Mouse (Mus musculus): Measurements from ENCODE around the gene Numb.
A peak's percentile ranks its signal among the peaks of the same experiment; 100 is the strongest.
"Not testable (repeated sequence)": the region's sequence is repeated elsewhere in the genome, so short reads cannot be mapped to it uniquely, and the experiment has no call there.

The Numb gene

GRCm38 (mm10) chr12:83921535-83922381, at the start of gene Numb:
TSS of gene Numb (minus strand) at chr12:83921934.
- peak; percentile 99 for DNase-seq (ENCODE audit: low spot score)

GRCm38 (mm10) chr12:83965235-83965634, 43.5 kb upstream of the Numb start:
- DNase-seq (ENCODE audit: low spot score), result no peak

GRCm38 (mm10) chr12:83958278-83958677, 36.5 kb upstream of the Numb start:
- no peak for DNase-seq (ENCODE audit: low spot score)

- no peak for DNase-seq (ENCODE audit: low spot score)
Measured at GRCm38 (mm10) chr12:83951711-83952575, 30.2 kb upstream of the Numb start.

- no peak for DNase-seq (ENCODE audit: low spot score)
Measured at GRCm38 (mm10) chr12:83950840-83951701, 29.3 kb upstream of the Numb start.

GRCm38 (mm10) chr12:83950493-83950839, 28.7 kb upstream of the Numb start, which contains the start of gene Riox1:
TSS of gene Riox1 (plus strand) at chr12:83950608.
- DNase-seq (ENCODE audit: low spot score), result peak; percentile 88

- DNase-seq (ENCODE audit: low spot score), result no peak
Measured at GRCm38 (mm10) chr12:83949776-83950492, 28.2 kb upstream of the Numb start.

- DNase-seq (ENCODE audit: low spot score), result no peak
Measured at GRCm38 (mm10) chr12:83949043-83949442, 27.3 kb upstream of the Numb start.

GRCm38 (mm10) chr12:83947260-83947811, 25.6 kb upstream of the Numb start:
- peak; percentile 81 for DNase-seq (ENCODE audit: low spot score)

- DNase-seq (ENCODE audit: low spot score), result no peak
Measured at GRCm38 (mm10) chr12:83941938-83942337, 20.2 kb upstream of the Numb start.

- DNase-seq (ENCODE audit: low spot score), result no peak
Measured at GRCm38 (mm10) chr12:83940031-83940430, 18.3 kb upstream of the Numb start.

- DNase-seq (ENCODE audit: low spot score), result no peak
Measured at GRCm38 (mm10) chr12:83939332-83939731, 17.6 kb upstream of the Numb start.

- not testable (repeated sequence) for DNase-seq (ENCODE audit: low spot score)
Measured at GRCm38 (mm10) chr12:83938592-83938991, 16.9 kb upstream of the Numb start.

- DNase-seq (ENCODE audit: low spot score), result no peak
Measured at GRCm38 (mm10) chr12:83937600-83937999, 15.9 kb upstream of the Numb start.

- peak; percentile 60 for DNase-seq (ENCODE audit: low spot score)
Measured at GRCm38 (mm10) chr12:83929186-83929804, 7.6 kb upstream of the Numb start.

GRCm38 (mm10) chr12:83927747-83928146, 6.0 kb upstream of the Numb start:
- peak; percentile 60 for DNase-seq (ENCODE audit: low spot score)

GRCm38 (mm10) chr12:83926061-83926460, 4.3 kb upstream of the Numb start:
- peak; percentile 76 for DNase-seq (ENCODE audit: low spot score)

- no peak for DNase-seq (ENCODE audit: low spot score)
Measured at GRCm38 (mm10) chr12:83925160-83925703, 3.5 kb upstream of the Numb start.

GRCm38 (mm10) chr12:83924332-83924731, 2.6 kb upstream of the Numb start:
- no peak for DNase-seq (ENCODE audit: low spot score)

GRCm38 (mm10) chr12:83923486-83923859, 1.7 kb upstream of the Numb start:
- DNase-seq (ENCODE audit: low spot score), result no peak

All from lung, postnatal 25 days (tissue).